Mouse (Mus musculus): Measurements from ENCODE around the gene Acss2.

- peak; percentile 68; the same call in 1 of the 2 replicates for TF ChIP-seq CTCF (IDR thresholded peaks at IDR 0.05; ENCODE audit: borderline replicate concordance, insufficient read depth, low read depth, low read length)
- TF ChIP-seq POLR2A (IDR thresholded peaks at IDR 0.05; ENCODE audit: borderline replicate concordance, insufficient read depth, low read length): peak; percentile 63; the same call in 1 of the 2 replicates
Observed at GRCm38 (mm10) chr2:155517455-155518423, at the start of gene Acss2, which contains the start of gene Ggt7.

Measured in cerebellum, adult 2 months (tissue).